Mouse (Mus musculus): ENCODE results near the gene Pbdc1.
"Not testable (repeated sequence)": the region's sequence is repeated elsewhere in the genome, so short reads cannot be mapped to it uniquely, and the experiment has no call there.

Gene Pbdc1

DNA sequence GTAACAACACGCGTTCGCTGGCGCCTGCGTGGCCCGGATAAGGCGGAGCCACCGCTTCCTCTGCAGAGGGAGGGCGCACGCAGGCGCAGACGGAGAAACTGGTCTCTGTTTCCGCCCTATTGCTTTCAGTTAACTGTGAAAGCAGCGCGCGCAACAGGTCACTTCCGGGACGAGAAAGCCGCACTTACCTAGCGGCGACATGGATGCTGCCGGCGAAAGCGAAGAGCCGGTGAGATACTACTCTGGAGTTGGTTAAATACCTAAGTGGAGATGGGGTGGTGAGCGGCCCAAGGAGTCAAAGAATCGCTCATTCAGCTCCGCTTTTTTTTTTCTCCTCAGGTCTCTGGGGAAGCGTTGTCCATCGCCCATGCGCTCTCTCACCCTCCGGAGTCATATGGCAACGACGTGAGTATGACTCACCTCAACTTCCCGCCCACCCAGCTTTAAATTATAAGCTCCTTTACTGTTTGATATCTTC is at the start of gene Pbdc1:
Pbdc1 (plus strand) TSS at position 142 of the 478 bp plus-strand sequence.
- DNase-seq (ENCODE audit: low read depth, low spot score), result peak; percentile 83

- peak; percentile 1 for DNase-seq (ENCODE audit: low read depth, low spot score)
Observed at GRCm38 (mm10) chrX:105037666-105038065, 41.9 kb upstream of the Pbdc1 start.

GRCm38 (mm10) chrX:105064294-105064693 is 15.3 kb upstream of the Pbdc1 start:
- no peak for DNase-seq (ENCODE audit: low read depth, low spot score)

GRCm38 (mm10) chrX:105064801-105065200 is 14.8 kb upstream of the Pbdc1 start:
- no peak for DNase-seq (ENCODE audit: low read depth, low spot score)

DNA sequence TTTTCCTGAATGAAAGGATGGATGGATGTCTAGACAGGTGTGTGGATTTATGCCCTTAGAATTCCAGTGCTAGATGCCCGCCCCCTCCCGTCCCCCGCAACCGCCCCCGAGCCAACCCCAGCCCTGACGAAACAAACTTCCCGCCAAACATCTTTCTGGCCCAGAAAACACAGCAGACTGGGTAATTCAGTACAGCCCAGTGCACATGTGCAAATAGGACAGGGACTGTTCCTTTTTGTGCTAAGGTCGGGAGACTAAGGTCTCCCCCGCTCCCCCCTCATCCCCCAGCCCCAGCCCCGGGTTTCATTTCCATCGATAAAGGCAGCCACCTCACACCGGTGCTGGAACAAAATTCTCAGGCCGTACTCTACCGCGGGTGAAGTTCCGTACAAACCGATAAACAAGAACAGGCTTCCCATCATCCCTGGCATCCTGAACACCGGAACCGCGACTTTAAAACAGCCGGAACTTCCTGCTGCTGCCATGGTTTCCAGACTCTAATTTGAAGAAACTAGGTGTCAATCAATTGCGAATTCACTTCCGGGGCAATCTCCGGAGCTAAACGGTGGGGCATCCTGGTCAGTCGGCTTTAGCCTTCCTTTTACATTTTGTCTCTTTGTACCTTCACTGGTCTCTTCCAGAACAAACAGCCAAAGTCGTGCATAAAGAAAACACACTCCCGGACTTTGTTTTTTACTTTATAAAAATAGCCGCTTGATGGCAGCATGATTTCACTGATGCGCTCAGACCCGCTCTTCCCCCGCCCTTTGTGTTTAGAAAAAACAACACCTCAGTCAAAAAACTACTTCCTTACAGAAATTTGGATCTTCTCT is 9.7 kb upstream of the Pbdc1 start:
- DNase-seq (ENCODE audit: low read depth, low spot score), result peak; percentile 91

- DNase-seq (ENCODE audit: low read depth, low spot score), result no peak
Observed at GRCm38 (mm10) chrX:105079151-105079550, 405 bp upstream of the Pbdc1 start.

DNA sequence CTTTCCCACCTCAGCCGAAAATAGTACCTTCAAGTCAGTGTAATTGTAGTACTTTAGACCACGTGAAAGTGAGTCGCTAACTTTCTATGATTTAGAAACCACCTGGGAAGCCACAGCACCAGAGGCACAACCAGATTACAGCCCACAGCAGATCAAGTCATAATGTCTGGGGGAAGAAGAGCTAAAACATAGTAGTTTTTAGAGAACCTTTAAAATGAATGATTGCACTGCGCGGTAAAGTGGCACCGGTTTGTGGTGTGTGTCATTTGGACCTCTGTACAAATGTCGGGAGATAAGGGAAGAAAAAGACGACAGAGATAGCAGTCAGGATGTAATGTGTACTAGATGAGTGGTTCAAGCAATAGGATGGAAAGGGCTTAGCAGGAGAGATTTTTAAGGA is 540 bp downstream of the Pbdc1 start:
- DNase-seq (ENCODE audit: low read depth, low spot score), result no peak

- DNase-seq (ENCODE audit: low read depth, low spot score), result not testable (repeated sequence)
Observed at GRCm38 (mm10) chrX:105083013-105083412, 3.5 kb downstream of the Pbdc1 start.

DNA sequence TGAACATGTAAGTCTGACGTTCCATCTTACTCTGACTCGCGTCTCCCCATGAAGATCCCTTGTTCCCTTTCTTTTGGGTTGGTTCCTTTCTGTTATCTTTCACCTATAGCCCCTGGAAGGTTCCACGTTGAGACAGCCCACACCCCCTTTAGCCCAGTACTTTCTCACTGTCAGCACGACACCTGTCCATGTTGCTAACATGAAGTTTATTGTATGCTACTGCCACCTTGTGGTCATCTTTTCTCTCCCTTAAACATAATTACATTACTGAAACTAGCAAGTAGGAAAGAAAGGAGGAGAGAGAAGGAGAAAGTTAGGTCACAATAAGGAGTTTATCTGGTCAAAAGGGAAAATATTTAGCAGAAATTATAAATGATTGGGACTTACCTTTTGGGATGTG is 24.6 kb downstream of the Pbdc1 start:
- no peak for DNase-seq (ENCODE audit: low read depth, low spot score)

GRCm38 (mm10) chrX:105114994-105115393 is 35.4 kb downstream of the Pbdc1 start:
- no peak for DNase-seq (ENCODE audit: low read depth, low spot score)

GRCm38 (mm10) chrX:105120275-105121226 is 41.0 kb downstream of the Pbdc1 start, which contains the start of gene Magee1:
TSS of gene Magee1 (plus strand) at chrX:105120378.
- DNase-seq (ENCODE audit: low read depth, low spot score), result peak; percentile 60

DNA sequence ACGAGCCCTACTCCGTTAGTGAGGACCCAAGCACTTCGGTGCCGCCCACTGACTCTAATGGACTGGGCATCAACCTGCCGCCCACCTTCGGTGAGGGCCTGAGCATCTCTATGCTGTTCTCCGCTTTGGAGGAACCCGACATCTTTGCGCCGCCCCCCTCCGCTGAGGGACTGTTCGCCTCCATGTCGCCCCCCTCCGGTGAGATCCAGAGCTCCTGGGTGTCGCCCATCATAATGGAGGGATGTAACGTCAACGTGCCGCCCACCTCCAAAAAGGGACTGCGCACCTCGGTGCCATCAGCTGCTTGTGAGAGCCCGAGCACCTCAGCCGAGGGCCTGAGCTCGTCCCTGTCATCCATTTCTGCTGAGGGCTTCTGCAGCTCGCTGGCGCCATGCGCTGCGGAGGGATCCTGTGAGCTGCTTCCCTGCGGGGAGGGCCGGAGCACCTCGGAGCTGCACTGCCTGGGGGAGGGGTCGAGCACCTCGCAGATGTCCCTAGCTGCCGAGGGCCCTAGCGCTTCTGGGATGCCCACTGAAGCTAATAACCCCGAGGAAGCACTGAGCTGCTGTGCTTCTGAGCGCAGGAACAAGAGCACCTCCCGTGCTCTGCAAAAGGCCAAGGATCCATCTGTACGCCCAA is 41.8 kb downstream of the Pbdc1 start:
- peak; percentile 52 for DNase-seq (ENCODE audit: low read depth, low spot score)

DNA sequence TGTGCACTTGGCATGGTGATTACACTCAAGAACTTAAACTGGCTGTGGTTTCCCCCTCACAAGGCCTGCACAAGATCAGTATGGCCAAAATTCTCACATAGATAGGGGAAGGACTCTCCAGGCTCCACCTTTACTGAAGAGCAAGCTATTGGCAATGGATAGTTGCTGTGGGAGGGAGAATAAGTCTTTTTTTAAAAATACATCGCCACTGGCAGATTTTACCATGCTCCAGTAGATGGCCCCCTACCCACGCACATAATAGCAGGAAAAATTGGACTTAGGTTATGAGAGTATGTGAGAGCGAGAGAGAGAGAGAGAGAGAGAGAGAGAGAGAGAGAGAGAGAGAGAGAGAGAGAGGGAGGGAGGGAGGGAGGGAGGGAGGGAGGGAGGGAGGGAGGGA is 45.3 kb downstream of the Pbdc1 start:
- no peak for DNase-seq (ENCODE audit: low read depth, low spot score)

DNA sequence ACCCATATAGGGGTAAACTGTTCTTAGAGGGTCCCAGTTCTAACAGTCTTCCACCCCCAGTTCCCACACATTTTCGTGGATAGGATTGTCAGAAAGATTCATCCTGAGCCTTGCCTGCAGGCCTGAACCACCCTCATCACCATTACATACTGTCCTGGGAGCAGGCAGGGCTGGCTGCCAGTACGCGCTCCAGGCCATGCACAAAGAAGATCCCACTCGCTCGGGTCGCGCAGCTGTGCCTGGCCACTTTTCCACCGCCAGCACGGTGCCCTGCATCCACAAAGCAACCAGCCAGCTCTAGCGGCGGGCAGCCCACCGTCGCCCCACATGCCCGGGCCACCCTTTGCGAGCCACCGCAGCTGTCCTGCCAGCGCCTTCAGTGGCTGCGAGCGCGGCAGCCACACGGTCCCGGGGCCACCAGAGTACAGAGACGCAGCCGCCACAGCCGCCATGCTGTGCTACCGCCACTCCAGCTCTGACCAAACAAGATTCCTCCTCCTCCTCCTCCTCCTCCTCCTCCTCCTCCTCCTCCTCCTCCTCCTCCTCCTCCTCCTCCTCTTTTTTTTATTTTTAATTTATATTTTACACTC is 72.4 kb downstream of the Pbdc1 start:
- no peak for DNase-seq (ENCODE audit: low read depth, low spot score)

DNA sequence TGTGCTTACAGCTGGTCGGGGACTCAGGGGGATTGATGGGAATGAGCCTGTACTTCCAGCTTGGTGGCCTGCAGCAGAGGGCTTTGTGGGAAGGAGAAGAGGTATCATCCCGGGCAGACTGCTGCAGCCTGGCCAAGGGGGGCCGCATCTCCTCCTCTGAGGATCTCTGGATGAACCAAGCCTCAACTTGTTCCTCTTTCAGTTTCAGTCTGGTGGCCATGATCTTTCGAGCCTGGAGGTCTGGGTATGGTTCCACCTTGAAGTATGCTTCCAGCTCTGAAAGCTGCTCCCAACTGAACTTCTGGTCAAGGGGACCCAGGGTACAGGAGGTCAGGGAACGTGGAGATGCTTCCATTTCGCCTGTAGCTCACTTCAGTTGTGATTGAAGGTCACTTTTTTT is 85.5 kb downstream of the Pbdc1 start:
- not testable (repeated sequence) for DNase-seq (ENCODE audit: low read depth, low spot score)
